Mouse (Mus musculus) frontal cortex, adult 2 months (tissue): ENCODE data around the gene Gm49392. TPM values are rescaled to one million over a fixed set of nuclear protein-coding genes. Genes with fewer than 3 reads are reported as not detected.
"Not testable (repeated sequence)": the region's sequence is repeated elsewhere in the genome, so short reads cannot be mapped to it uniquely, and the experiment has no call there.

Source experiments
- DNase-seq, 2 experiments: peaks; one replicate each; pipeline ENCODE4 v3.0.0; 2022; ENCODE audit warnings: low spot score in 1 of 2; ENCODE audit errors: extremely low spot score in 1 of 2
- polyA plus RNA-seq: library from polyadenylated mRNA; depleted of rRNA; stranded (reverse); fragments of >200 nt; gene quantifications from 2 replicates; pipeline ENCODE4 v1.2.3, GENCODE M21; 2012; rRNA removed

Gm49392 gene
- polyA plus RNA-seq = 0.22 and 0.27 TPM in 2 replicates

DNA sequence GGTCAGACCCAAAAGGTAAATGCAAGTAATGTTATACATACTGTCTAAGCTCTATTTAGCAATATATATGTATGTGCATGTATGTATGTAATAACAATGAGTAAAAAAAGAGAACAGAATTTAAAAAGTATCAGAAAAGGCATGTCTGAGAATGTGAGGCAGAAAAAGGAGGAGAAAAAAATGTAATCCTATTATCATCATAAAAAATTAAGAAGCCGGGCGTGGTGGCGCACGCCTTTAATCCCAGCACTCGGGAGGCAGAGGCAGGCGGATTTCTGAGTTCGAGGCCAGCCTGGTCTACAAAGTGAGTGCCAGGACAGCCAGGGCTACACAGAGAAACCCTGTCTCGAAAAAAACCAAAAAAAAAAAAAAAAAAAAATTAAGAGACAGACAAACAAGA, at the start of gene Gm49392:
Gm49392 (minus strand) TSS at position 101 of the 400 bp plus-strand sequence.
- DNase-seq = not testable (repeated sequence)

DNA sequence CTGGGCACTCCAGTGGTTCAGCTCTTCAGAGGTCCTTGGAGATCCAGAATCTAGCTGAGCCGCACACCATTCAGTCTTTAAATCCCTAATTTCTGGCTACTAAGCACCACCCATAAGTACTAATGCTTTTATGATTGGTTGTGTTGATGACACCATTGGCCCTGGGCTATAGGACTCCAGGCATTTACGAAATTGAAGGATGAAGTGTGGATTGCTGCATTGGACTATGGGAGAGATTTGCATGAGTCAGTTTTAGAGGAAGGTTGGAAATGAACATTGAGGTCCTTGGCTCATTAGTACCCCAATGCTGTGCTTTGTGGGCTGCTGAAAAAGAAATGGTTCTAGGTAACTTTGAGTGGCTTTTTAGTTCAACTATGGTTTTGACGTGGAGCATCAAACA, 45.2 kb upstream of the Gm49392 start, which contains the start of gene Tpbpa:
Tpbpa (minus strand) TSS at position 101 of the 400 bp plus-strand sequence.
- not testable (repeated sequence) for DNase-seq

DNA sequence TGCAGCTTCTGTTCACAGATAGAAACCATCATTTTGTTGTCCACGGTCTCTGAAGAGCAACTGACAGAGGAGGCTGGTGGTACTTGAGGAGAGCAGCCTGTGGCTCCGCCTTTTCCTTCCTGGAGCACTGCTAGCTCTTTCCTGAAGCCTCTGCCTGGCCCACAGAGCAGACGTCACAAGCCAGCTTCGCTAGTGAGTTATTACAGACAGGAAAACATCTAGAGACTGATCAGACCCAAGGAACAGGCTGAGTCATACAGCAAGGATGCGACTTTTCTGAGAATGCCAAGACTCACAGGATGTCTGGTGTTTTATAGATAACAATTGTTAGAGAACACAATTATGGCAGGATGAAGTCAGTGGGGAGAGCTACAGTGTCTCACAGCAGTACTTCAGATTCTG, 39.8 kb upstream of the Gm49392 start, which contains the start of the genes Gm49391 and Ctla2a:
Gm49391 (minus strand) TSS at position 72 of the 402 bp plus-strand sequence.
Ctla2a (minus strand) TSS at position 126 of the 402 bp plus-strand sequence.
- DNase-seq = no peak

DNA sequence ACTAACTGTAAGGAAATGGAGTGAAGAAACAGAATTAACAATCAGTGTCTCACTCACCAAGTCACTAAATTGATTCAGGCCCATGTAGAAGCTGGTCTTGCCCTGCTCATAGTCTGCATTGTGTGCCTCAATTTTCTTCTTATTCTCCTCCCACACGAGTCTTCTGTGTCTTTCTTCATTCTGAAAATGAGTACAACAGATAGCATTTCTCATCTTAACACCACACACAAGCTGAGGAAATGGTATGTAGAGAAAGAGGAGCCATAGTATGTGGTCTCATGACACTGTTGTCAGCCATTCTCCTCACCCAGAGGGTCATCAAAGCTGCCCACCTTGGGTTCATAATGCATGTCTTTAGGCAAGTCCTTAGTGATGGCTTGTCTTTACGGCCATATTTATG, 38.8 kb upstream of the Gm49392 start, which contains the start of gene Gm49393:
Gm49393 (minus strand) TSS at position 101 of the 400 bp plus-strand sequence.
- not testable (repeated sequence) for DNase-seq

- DNase-seq = not testable (repeated sequence)
Observed at GRCm38 (mm10) chr13:60904780-60905179, 8.1 kb upstream of the Gm49392 start, which contains the start of gene Tpbpb. TSS of gene Tpbpb (minus strand) at chr13:60904880.

GRCm38 (mm10) chr13:60897328-60897727, 634 bp upstream of the Gm49392 start, which contains the start of gene Ctla2b:
TSS of gene Ctla2b (minus strand) at chr13:60897447.
- DNase-seq = peak in 1 of 2 experiments; percentile 0

DNA sequence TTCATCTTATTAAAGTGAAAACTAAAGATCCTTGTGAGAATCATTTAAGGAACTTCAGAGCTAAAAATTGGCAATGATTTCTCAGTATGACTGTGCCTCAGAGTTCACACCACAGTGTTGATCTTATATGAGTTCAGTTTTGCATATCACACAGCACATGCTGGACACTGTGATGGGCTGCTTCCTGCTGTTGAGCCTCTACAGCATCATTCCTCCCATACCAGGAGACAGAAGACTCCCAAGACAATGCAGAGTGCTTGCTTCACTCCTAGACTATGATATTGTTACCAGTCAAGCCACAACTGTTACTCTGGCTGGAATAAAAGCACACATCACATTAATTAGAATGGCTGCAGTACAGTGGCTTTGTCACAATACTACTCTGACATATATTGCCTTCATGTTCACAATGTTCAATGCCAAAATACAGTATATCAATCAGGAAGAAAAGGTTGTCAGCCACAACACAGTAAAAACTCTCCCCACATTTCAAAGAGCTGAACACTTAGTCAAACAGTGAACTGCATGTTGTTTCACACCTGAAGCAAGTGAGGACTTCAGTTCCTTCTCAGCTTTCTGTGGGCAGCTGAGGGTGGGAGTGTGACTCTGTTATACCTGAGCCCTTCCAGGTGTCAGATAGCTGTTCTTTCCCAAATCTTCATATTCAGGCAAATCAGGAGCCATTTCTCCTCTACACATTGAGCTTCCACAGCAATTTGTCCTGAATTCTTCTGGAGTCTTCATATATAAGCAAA, 1.1 kb downstream of the Gm49392 start:
- DNase-seq = no peak

DNA sequence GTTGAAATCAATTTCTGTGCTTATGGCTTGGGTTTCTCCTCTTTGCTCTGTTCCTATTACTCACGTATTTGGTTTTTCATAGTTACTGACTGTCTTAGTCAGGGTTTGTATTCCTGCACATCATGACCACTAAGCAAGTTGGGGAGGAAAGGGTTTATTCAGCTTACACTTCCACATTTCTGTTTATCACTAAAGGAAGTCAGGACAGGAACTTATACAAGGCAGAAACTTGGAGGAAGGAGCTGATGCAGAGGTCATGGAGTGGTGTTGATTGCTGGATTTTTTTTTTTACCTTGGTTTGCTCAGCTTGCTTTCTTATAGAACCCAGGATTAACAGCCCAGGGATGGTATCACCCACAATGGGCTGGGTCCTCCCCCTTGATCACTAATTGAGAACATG, 4.4 kb downstream of the Gm49392 start:
- no peak for DNase-seq

GRCm38 (mm10) chr13:60864281-60864680, 32.4 kb downstream of the Gm49392 start, which contains the start of gene 4930486L24Rik:
TSS of gene 4930486L24Rik (minus strand) at chr13:60864475.
- no peak for DNase-seq

GRCm38 (mm10) chr13:60848241-60849120, 48.2 kb downstream of the Gm49392 start:
- no peak for DNase-seq

- DNase-seq = no peak
Observed at GRCm38 (mm10) chr13:60843153-60843552, 53.5 kb downstream of the Gm49392 start.

- no peak for DNase-seq
Observed at GRCm38 (mm10) chr13:60842703-60843102, 54.0 kb downstream of the Gm49392 start.

DNA sequence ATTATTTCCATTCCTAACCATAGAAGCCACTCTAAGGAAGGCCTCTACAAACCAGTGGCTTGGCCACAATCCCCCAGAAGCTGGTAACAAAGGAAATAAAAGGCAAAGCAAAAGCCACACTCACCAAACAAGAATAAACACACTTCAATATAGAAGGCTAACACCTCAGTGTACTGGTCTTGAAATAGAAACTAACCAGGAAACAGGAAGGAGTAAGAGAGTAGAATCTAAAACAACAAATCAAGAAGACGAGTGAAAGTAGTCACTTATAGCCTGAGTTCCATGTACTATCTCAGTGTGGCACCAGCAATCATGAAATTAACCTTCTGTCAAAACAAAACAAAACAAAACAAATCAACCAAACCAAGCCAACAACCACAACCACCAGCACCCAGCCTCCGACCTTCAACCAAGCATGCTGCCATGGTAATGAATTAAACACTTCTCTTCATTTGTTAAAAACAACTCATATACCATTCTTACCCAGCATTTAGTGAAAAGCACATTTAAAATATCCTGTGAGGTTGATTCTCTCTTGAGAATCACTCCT, 57.3 kb downstream of the Gm49392 start:
- DNase-seq = no peak

GRCm38 (mm10) chr13:60826052-60826451, 70.6 kb downstream of the Gm49392 start:
- no peak for DNase-seq

GRCm38 (mm10) chr13:60820486-60821175, 76.1 kb downstream of the Gm49392 start:
- no peak for DNase-seq

DNA sequence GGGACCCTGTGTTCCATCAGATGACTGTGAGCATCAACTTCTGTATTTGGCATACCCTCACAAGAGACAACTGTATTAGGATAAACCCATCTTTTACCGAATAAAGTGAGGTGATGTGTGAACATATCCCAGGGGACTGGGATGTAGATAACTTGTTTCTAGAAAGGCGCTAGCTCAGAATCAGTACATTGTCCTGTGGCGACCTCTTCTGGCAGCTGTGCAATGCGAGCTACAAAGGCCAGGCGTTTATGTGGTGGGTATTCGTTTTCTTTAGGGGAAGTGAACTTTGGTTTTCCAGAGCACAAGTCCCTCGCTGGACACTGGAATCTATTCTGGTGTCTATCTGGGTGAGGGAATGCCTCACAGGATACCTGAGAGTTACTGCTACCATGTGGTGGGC, 77.2 kb downstream of the Gm49392 start:
- DNase-seq = peak in 1 of 2 experiments; percentile 40

DNA sequence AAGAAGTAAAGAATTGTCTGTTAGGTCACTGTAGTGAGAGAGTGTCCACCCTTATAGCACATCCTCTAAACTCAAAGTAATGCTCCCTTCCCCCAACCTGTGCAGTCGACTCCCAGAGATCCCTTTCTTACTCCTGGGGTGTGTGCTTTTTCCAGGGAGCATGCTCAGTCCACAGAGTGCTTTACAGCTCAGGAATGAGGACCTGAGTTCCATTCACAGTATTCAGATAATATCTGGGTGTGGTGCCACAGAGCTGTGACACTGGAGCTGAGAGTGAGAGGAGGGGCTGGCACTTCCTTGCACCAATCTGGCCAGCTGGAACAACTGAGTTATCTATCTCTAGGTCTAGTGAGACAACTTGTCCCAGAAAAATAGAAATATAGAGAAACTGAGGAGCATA, 83.0 kb downstream of the Gm49392 start:
- DNase-seq = no peak

DNA sequence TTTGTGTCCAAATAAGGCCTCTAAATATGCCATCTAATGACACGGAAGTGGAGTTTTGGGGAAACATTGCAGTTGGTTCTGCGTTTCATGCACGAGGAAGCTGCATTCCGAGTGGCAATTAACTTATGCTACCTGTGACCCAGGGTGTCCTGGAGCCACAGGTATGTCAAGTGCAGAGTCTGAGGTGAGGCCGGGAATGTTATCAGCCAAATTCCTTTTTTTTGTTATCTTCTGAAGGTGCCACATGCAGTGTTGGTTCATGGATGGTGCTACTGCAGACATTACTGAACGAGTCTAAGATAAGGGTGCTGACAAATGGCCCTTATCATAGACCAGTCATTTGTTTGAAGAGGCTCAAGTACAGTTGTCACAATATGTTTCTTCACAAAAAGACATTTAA, 83.9 kb downstream of the Gm49392 start:
- no peak for DNase-seq

GRCm38 (mm10) chr13:60809690-60810089, 87.0 kb downstream of the Gm49392 start:
- no peak for DNase-seq

GRCm38 (mm10) chr13:60802749-60803148, 93.9 kb downstream of the Gm49392 start, which contains the start of gene Ctsll3:
TSS of gene Ctsll3 (minus strand) at chr13:60802849.
- no peak for DNase-seq
